Mouse (Mus musculus) liver, embryonic 13.5 days (tissue): Measurements from ENCODE around the gene Myrf. TPM values are rescaled to one million over a fixed set of nuclear protein-coding genes. Genes with fewer than 3 reads are reported as not detected.
"Not testable (repeated sequence)": the region's sequence is repeated elsewhere in the genome, so short reads cannot be mapped to it uniquely, and the experiment has no call there.

ENCODE experiments used
- ATAC-seq: fragments of 200-750 bp; cut with Nextera tagmentation; 2 replicates; pipeline ENCODE4 v1.8.0; 2017; ENCODE audit warnings: low read depth, mild to moderate bottlenecking, moderate number of reproducible peaks, moderate library complexity
- DNase-seq: peaks from one replicate; pipeline ENCODE4 v3.0.0; 2022
- H3K27ac ChIP-seq: fragments of 300-500 bp; sonication (generic); 2 replicates; pipeline ENCODE4 v1.5.1; 2015; ENCODE audit warnings: moderate library complexity, mild to moderate bottlenecking, inconsistent platforms
- H3K27me3 ChIP-seq: fragments of 300-500 bp; sonication (generic); 2 replicates; pipeline ENCODE4 v1.6.1; 2015; ENCODE audit warnings: mild to moderate bottlenecking, inconsistent platforms
- H3K36me3 ChIP-seq: fragments of 300-500 bp; sonication (generic); 2 replicates; pipeline ENCODE4 v1.6.1; 2015; ENCODE audit warnings: mild to moderate bottlenecking, inconsistent platforms
- H3K4me1 ChIP-seq: fragments of 300-500 bp; sonication (generic); replicated peaks from 2 replicates; pipeline ENCODE4 v1.6.1; 2015; ENCODE audit warnings: inconsistent platforms
- H3K4me2 ChIP-seq: fragments of 300-500 bp; sonication (generic); 2 replicates; pipeline ENCODE4 v1.6.1; 2015; ENCODE audit warnings: inconsistent platforms, mild to moderate bottlenecking, moderate library complexity
- H3K4me3 ChIP-seq: fragments of 300-500 bp; sonication (generic); replicated peaks from 2 replicates; pipeline ENCODE4 v1.5.1; 2015; ENCODE audit warnings: mild to moderate bottlenecking, inconsistent platforms
- H3K9ac ChIP-seq: fragments of 300-500 bp; sonication (generic); 2 replicates; pipeline ENCODE4 v1.6.1; 2015; ENCODE audit warnings: mild to moderate bottlenecking, inconsistent platforms
- H3K9me3 ChIP-seq: fragments of 300-500 bp; sonication (generic); replicated peaks from 2 replicates; pipeline ENCODE4 v1.6.1; 2016; ENCODE audit warnings: inconsistent platforms
- WGBS: fragments of 180-500 bp; shearing (Covaris S2); methylation state at CpG from one replicate; pipeline ENCODE4 v1.1.7; 2015; ENCODE audit not compliant: insufficient replicate concordance; 5-methylcytosine and 5-hydroxymethylcytosine counted together
- microRNA-seq: library from miRNA; unstranded; fragments of <30 nt; microRNA quantifications from one replicate; pipeline ENCODE4, GENCODE M21; 2016
- polyA plus RNA-seq: library from polyadenylated mRNA; unstranded; fragments of >200 nt; fragmentation: Nextera tagmentation; extraction: Ambion mirVana; gene quantifications from 2 replicates; pipeline ENCODE4 v1.2.1, GENCODE M21; 2015

Myrf gene
- polyA plus RNA-seq, 1 experiment from 2014 or later: 3.2 TPM

DNA sequence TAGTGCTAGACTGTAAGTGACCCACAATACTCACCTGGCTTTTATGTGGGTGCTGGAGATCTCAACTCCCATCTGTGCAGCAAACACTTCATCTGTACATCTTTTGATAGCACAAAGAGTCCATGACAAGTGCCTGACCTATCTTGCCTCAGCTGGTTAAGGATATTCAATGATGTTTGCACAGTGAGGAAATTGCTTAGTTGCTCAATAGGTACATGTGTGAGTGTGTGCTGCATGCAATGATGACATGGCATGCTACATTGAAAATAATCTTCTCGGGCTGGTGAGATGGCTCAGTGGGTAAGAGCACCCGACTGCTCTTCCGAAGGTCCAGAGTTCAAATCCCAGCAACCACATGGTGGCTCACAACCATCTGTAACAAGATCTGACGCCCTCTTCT is 74.6 kb downstream of the Myrf start:
- H3K4me2 ChIP-seq, H3K9ac ChIP-seq, DNase-seq, ATAC-seq, H3K27ac ChIP-seq, H3K36me3 ChIP-seq, H3K4me3 ChIP-seq, H3K9me3 ChIP-seq, H3K27me3 ChIP-seq: not testable (repeated sequence)
- 64% methylated on average over 4 of the region's 4 CpGs for WGBS
- H3K4me1 ChIP-seq: peaks cover 17% of the 10 kb centered on the region

DNA sequence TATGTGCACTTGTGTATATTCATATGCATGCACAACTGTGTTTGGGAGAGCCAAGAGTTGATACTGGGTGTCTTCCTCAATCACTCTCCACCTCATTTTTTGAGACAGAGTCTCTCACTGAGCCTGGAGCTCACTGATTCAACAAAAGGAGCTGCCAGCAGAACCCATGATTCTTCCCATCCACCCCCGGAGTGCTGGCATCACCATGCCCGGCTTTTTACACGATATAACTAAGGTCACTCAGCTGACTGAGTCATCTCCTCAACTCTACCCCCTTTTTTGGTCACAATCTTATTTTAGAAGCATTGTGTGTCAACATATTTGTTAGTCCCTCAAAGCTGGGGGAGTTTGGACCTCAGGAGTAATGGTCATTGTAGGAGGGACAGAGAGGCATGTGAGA is 76.7 kb downstream of the Myrf start:
- Histone ChIP-seq H3K4me3 (no peak overlapping the region), H3K9me3 (no peaks in the 10 kb centered on the region), H3K36me3 (no peaks in the 10 kb centered on the region), H3K4me1 (no peaks in the 10 kb centered on the region), H3K27ac (no peak overlapping the region), H3K4me2 (no peak overlapping the region), H3K9ac (no peak overlapping the region), H3K27me3 (no peaks in the 10 kb centered on the region)
- ATAC-seq (no peak), DNase-seq (no peak)
- WGBS: 74% methylated on average over 3 of the region's 3 CpGs

Small RNA genes within 50 kb of the gene (microRNA-seq; reads per million reads assigned to microRNA genes)
- gene Mir6993: 1.5 reads per million

Other genes with a start within 250 kb of the Myrf start
- gene Best1, start 239.1 kb downstream of the Myrf start, polyA plus RNA-seq: 0.17 and 0.20 TPM in 2 replicates
- 196 and 207 TPM in 2 replicates for gene Rab3il1, start 239.1 kb downstream of the Myrf start, polyA plus RNA-seq
- gene Fads3, start 199.2 kb downstream of the Myrf start, polyA plus RNA-seq: 5.3 and 7.3 TPM in 2 replicates
- gene Fads2, start 139.0 kb downstream of the Myrf start, polyA plus RNA-seq: 66.8 and 76.0 TPM in 2 replicates
- 60.2 and 77.5 TPM in 2 replicates for gene Fads1, start 57.9 kb downstream of the Myrf start, polyA plus RNA-seq
- 332 and 375 TPM in 2 replicates for gene Tmem258, start 36.7 kb downstream of the Myrf start, polyA plus RNA-seq
- gene Fen1, start 36.6 kb downstream of the Myrf start, polyA plus RNA-seq: 190 and 208 TPM in 2 replicates
- 0.20 and 0.32 TPM in 2 replicates for gene Dagla, start 64.1 kb upstream of the Myrf start, polyA plus RNA-seq
- gene Syt7, start 148.3 kb upstream of the Myrf start, polyA plus RNA-seq: 0.10 and 0.21 TPM in 2 replicates
- gene Lrrc10b, start 216.7 kb upstream of the Myrf start, polyA plus RNA-seq: 0.06 TPM in 1 of 2 replicates, not detected in the other
- not detected in 2 replicates for gene Ppp1r32, start 242.2 kb upstream of the Myrf start, polyA plus RNA-seq